Mouse (Mus musculus) cerebellum, adult 11 months (tissue): Measurements from ENCODE around the gene Sdk2.

Source experiments
- DNase-seq: peaks from one replicate; pipeline ENCODE4 v3.0.0; 2022

Gene Sdk2

DNA sequence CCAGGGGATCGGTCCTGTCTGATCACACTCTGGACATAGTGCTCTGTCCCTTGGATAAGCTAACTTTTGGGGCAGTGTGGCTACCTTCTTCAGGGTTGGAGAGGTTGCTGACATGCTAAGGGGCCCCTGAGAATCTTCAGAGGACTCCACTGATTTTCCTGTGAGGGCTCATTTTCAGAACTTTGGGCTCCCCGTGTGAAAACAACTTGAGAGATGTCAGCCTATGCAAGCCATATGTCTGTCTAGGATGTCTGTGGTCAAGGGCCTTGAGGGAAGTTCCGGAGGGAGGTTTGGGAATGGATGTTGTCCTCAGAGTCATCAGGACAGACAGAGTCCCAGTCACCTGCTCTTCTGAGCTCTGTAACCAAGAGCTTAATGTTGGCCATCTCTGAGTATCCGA is 280.5 kb downstream of the Sdk2 start:
- DNase-seq: no peak

DNA sequence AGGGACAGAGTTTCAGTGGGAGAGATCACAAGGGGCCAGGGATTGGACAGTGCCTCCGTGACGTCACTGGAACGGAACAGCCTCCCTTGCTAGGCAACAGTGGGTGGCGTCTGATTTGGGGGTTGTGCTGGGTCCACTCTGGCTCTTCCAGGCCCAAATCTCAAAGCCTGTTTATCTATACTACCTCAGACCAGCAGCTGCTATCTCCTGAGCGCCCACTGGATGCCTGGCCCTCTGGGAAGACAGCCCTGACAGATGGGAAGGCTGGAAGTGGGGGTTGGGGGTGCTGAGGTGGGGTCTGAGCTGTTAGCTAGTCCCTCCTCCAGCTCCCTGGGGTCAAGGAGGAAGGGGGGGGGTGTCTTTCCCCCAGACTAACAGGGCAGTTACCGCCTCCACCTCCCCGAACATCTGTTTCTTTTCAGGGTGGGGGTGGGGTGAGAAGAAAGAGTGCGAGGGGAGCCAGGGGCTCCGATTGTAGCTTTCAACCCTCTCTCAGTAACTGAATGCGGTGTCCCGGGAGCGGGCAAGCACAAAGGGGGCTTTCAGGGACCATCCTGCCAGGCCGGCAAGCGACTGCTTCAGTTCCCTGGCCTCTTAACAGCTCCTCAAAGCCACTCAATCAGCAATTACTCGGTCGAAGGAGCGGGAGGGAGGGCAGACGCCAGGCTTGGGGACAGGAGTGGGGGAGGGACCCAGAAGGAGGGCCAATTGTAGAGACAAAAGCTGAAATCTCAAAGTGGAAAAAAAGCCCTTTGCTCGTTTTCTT is 281.3 kb downstream of the Sdk2 start:
- DNase-seq: no peak

DNA sequence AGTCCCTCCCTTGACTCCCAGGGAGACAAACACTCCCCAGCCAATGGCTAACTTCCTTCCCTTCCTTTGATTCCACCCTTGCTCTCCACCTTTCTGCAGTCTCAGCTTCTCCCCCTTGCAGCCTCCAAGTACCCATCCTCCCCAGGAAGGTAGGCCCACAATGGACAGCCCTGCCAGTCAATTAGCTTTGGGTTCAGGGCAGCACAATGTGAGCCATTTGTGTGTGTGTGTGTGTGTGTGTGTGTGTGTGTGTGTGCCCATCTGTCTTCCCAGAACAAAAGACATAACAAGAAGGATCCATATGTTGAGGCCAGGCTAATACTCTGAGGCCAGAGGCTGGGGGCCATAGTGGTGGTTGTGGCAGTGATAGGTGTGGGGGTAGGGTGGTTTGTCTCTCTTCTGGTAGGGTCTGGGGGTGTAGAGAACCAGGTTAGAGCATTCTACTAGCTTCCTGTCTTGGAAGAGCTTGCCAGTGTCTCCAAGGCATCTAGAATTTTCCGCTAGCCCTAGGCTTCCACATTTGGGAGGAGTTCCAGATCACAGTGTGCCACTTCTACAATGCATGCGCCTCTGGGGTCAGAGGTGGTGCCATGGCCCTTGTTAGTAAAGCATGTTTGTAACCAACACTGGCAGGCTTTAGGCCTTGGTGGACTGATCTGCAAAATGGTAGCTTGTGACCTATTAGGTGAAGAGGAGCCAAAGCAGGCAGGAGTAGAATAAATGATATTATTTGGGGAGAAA is 282.0 kb downstream of the Sdk2 start:
- no peak for DNase-seq

DNA sequence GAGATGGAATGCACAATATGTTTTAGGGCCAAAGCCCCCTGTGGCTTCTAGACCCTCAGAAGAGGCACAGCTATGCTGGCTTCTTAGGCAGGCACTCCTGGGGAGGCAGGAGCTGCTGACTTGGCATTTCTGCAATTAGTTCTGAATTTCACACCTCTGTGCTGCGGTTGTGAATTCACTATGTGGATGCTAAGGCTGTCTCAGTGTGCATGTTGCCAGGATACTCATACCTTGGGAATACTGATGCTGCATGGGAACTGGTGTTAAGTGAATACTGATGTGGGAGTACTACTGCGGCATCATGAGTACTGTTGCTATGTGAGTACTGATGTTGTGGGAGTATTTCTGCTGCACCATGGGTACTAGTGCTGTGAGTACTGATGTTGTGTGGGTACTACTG is 284.4 kb downstream of the Sdk2 start:
- no peak for DNase-seq

DNA sequence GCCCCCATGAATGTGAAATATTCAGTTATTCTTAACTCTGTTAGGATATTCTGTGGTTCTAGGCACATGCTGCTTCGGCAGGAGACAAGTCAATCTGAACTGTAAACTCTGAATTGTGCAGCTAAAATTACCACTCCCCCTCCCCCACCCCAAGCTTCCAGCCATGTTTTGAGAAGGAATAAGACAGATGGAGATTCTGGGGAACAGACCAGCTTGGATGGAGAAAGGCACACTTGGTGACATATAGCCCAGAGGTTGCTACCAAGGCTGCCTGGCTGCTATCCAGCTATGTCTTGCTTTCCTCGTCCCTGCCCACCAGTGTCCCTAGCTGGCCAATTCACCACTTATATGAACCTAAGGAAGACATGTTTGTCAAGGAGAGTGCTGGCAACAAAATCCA is 284.8 kb downstream of the Sdk2 start:
- no peak for DNase-seq

DNA sequence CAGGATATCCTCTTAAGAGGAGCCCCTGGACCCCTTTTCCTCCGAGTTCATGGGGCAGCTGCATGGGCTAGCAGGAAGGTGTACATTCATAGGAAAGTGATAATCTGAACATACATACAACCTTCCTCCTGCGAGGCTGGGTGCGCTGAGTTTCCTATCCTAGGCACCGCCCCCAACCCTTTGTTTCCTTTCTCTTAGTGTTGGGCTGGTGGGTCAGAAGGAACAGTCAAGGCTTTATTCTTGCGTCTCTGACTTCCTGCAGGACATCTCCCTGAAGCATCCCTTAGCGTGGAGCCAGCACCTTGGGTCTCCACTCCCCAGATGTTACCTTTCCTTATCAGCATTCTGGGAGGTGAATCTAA is 287.2 kb downstream of the Sdk2 start:
- DNase-seq: no peak

DNA sequence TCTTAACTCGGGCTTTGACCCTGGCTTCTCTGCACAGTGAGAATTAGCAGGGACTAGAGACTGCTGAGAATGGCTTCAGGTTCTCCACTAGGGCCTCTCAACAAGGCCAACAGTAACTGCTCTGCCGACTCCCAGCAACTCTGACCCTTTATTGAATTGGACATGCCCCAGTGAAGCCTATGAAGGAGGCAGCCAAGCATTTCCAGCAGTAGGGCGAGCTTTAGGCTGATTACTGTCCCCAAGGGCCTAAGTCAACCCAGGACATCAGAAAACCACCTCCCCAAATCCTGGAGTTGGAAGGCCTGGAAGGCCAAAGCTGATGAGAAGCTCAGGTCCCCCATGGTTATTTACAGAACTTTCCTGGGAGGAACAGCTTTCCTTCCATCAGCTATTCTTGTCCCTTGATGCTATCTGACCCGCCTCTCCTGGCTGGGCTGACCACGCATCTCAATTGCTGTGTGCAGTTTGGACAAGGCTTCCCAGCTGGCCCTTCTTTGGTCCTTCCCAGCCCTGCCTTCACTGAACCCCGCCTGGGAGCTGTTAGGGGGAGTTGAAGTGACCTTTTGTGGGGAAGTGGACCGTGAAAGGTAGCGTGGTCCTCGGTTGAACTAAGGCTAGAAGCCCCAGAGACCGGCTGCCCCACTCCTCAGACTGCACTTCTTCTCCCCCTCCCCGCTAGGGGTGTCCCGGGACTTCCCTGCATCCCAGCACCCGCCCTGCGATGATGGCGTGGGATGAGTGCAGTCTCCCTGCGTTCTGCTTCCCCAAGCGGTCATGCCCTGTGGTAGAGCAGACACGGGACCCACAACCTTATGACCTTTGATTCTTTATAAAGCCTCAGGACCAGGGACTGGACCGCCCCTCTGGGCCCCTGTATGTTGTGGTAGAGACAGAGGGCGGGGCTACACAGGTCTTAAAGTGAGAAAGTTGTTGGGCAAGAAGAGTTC is 287.8 kb downstream of the Sdk2 start:
- no peak for DNase-seq

DNA sequence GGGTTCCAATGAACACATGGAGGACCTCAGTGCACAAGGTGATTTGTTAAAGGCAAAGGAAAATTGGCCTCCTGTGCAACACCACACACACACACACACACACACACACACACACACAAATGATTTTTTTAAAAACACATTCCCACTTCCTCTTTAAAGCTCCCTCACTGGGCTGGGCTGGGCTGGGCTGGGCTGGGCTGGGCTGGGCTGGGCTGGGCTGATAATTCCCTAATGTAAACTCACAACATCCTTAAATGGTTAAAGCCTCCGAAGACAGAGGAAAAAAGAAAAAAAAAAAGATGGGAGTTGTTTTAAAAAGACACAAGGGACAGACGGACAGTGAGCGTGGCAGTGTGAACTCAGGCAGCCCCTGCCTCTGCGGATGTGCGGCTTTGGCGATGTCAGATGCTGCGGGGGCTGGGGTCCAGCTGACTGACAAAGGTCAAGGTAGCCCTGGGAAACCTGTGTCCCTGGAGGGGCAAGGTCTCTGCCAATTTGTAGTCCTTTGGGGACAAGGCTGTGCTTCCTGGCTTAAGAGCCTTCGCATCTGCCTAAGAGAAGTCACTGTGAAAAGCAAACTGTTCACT is 288.9 kb downstream of the Sdk2 start:
- DNase-seq: no peak

DNA sequence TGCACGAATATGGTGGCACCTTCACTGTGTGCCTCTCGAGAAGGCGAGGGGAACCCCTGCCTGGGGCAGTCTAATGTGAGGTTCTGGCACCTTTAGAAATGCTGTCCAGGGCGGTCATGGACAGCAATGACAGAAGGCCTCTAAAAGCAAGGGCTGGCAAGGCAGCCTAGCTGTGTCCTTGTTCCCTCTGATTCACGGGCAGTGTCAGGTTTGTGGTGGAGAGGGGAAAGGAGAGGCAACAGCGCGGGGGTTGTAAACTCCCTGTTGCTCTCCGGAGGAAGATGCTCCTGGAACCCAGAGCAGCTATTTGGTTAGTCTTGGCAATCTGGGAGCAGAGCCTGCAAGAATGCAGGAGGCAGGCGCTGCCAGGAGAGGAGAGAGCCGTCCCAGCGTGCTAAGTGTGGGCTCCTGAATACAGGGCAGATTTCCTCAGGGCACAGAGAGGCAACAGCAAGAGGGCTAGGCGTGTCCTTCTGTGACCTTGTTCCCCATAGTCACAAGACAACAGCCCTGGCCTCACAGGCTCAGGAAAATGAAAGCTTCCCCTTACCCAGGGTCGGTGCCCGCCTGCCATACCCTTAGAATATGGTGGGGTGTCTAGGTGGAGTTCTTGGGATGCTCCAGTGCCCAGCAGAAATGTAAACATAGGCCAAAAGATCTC is 289.9 kb downstream of the Sdk2 start:
- DNase-seq: no peak

DNA sequence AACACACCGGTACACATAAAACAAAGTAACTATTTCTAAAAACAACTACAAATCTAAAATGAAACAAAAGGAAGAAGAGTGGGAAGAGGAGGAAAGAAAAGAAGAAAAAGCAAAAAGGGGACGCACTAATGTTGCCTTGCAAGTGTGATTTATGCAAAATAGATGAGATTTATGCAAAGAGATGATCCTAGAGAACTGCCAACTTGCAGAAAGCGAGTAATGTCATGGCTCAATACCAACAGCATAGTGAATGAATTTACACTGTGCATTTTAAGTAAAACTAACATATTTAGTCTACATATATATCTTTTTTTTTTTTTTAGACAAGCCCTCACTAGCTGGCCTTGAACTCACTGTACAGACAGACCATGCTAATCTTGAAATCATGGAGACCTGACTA is 292.1 kb downstream of the Sdk2 start:
- no peak for DNase-seq

DNA sequence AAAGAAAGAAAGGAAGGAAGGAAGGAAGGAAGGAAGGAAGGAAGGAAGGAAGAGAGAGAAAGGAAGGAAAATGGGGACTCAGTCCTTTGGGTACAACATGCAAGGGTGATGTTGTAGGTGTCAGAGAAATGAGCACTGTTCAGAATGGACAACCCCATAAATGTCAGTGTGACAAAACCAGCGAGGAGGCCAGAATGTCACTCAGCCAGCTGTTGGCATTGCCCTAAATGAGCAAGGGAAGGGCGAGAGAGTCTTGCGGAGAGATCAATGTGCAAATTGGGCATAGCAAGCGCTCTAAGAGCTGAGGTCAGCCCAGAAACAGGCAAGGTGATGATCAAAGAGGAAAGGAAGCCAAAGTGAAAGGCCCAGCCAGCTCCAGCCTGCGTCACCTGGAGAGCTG is 293.7 kb downstream of the Sdk2 start:
- no peak for DNase-seq

DNA sequence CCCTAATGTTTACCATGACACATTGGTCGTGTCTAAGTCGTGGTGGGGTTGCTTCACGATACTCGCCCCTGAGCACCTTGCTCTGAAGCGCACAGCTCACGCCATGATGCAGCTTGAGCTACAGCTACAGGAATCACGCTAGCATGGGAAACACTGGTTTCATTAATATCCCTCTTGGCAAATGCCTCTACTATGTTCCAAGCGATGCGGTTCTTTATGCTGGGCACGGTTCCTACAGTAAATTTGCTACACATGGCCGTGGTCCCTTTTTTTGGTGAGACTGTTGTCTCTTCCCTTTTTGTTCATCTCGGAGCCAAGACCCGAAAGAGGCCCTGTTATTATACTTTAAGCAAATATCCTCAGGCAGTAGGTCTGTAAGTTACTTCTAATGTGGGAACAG is 295.7 kb downstream of the Sdk2 start:
- DNase-seq: no peak

DNA sequence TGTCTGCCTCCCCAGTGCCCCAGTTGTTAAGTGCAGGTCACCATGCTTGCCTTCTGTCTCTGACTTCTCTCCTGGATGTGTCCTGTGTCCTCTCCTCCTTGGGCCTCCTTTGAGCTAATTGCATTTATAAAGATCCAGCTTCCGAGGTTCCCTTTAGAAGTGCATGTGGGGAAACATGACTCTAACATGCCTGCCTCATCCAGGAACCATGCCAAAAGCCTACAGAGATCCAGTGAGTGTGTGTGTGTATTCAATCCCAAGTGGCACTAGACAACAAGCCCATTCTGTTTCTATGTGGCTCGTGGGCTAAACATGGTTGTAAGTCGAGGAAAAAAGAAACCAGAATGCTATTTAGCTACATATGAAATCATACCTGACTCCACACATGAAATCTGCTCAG is 298.5 kb downstream of the Sdk2 start:
- no peak for DNase-seq

DNA sequence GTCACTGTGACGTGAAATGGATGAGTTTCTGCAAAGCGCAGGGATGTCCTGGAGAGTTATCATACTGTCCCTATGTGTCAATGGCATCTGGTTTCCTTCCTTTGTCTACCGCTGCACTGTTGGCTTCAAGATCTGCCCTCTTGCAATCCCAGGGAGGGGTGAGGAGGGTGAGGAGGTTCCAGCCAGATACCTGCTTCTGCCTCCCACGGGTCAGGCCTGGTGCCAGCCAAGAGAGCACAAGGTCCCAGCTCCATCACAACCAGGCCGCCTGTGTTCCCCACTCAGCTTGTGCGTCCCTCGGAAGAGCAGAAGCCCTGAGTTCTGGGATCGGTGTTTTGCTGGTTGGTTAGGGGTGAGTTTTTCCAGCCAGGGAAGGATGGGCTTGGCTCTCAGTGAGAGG is 299.6 kb downstream of the Sdk2 start:
- no peak for DNase-seq

DNA sequence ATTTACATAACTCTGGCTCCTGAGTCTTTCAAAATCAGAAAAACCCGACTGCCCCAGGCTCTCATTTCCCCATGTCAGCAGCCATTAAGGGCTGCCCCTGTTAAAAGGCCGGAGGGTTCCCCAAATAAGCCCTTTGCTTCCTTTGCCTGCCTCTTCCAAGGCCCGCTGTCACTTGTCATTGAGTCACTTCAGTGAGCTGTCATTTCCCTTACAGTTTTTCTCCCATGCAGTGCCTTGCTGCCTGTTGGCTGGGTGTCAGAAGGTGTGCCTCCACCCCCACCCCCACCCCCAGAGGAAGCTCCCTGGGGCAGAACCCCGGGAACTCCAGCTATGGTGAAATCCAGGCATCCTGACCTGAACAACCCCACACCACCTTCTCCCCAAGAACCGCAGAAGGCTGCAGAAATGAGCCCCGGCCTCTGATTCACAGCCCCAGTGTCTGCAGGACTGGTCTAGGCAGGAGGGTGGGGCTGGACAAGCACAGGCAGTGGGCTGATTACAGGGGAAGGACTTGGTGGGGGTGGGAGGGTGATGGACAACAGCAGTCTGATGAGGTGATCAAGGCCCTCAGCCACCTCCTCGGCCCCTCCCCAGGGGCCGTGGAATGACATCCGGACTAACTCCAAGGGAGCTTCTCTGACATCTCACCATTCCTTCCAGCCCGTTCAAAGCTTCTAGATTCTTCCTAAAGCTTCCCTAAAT is 300.4 kb downstream of the Sdk2 start:
- DNase-seq: no peak

DNA sequence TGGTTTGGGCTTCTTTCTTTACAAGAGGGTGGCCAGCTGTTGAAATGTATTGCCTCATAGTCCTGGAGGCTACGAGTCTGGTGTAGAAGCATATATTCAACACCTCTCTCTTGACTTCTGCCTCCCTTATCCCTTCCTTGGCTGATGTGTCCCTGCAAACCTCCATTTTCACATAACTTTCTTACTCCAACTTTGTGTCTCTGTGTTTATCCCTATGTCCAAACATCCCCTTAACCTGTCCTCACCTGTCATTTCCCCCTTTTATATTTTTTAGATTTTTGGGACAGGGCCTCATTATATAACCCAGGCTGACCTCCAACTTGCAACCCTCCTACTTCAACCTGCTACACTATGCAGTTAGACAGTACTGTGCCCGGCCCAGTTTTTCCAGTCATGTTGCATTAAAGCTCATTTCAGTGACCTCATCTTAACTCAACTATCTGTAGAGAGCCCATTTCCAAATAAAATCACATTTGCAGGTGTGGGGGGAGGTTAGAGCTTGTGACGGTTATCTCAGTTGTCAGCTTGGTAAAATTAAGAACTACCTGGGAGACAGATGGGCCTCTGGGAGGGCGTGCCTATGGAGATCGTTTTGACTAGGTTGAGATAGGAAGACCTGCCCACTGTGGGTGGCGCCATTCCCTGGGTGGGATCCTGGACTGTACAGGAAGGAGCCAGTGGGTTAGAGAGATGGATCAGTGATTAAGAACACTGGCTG is 302.6 kb downstream of the Sdk2 start:
- no peak for DNase-seq

DNA sequence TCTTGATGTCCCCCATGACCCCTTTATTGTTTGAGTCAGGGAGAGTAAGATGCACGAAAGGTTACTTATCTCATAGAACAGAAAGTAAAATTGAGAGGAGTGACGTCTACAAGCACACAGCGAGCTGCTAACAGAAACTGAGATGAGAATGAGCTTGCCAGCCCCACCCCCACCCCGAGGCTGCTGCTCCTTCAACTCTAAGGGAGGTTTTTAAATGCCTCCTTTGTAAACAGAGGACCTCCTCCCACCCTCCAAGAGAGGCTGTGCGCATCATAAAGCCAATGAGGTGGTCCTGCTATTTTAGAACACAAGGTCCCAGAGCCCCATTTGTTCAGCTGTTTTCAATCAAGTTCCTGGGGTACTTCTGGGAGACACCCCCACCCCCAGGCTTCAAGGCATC is 303.4 kb downstream of the Sdk2 start:
- no peak for DNase-seq

DNA sequence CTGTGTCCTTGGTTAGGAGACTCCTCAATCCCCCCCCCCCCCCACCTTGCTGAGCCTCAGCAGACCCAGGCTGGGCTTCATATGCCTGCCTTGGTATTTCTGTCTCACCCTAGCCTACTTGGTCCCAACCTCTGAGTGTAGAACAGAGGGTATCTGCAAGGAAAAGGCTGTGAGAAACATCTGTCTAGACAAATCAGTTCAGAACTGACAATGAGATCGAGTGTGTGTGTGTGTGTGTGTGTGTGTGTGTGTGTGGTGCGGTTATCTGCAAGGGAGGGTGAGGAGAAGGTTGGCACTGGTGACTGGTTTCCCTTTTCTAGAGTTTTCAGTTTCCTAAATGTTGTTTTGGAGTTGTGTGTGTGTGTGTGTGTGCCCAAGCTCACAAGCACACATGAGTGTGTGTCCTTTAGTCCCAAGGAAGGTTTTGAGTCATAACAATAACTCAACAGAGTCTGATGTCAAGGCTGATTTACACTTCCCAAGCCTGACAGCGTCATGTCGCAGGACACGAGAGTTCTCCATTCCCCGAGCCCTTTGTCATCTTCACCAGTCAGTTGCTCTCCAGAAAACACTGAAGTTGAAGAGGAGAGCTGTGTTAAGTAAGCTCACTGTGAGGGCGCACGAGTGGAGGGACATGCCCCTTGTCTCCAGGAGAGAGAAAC is 304.6 kb downstream of the Sdk2 start:
- DNase-seq: no peak

DNA sequence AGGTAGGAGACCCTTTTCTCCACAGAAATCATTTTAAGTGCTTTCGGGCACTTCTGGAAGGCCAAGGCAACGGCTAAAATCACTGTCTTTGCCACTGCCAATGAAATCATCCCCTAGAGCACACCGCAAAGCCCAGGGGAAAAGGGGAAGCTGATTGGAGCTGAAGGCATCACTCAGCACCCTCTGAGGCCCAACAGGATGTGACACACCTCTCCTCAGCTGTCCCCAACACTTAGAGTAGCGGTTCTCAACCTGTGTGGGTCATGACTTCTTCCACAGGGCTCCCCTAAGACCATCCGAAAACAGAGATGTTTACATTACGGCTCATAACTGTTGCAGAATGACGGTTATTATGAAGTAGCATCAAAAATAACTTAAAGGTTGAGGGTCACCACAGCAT is 305.2 kb downstream of the Sdk2 start:
- no peak for DNase-seq

DNA sequence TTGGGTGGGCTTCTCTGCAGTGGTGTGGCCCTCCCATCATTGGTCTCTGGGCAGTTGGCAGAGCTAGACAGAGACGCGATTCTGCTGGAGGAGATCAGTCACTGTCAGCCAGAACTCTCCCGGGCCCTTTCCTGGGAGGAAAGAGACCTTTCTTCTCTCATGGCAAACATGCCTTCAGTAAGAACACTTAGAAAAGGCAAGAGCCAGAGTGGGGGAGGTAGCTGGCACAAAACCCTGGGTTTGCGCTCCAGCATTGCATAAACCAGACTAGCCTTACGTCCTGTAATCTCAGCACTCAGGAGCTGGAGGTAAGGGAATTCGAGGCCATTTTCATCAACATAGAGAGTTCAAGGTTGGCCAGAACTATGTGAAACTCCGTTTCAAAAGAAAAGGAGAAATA is 306.4 kb downstream of the Sdk2 start:
- DNase-seq: no peak

DNA sequence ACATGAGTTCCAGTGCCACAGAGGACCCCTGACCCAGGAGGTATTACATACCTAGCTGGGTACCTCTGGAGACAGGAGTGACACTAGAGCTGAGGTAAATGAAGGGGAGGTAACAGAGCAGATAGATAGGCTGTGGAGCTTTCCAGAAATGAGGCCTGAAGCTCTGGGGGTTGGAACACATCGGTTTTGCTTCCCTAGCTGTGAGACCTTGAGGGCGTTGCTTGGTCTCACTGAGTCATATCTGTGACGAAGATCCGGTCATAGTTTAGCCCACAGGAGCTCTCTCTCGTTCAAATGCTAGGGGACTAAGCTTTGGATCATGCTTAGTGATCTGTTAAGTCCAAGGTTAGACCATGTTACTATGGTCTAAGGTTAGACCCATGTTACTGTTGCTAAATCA is 308.0 kb downstream of the Sdk2 start:
- no peak for DNase-seq
